Mouse (Mus musculus) olfactory bulb, adult 2 months (tissue): ENCODE data around the gene St3gal3. TPM values are rescaled to one million over a fixed set of nuclear protein-coding genes. Genes with fewer than 3 reads are reported as not detected.

Experiments
- H3K27ac ChIP-seq: fragments of 200-500 bp; 2 replicates; pipeline ENCODE4 v1.5.1; 2012; ENCODE audit warnings: low read depth, low read length; ENCODE audit not compliant: insufficient read depth
- H3K4me1 ChIP-seq: fragments of 200-500 bp; 2 replicates; pipeline ENCODE4 v1.6.1; 2012; ENCODE audit warnings: low read length; ENCODE audit not compliant: control insufficient read depth, insufficient read depth
- H3K4me3 ChIP-seq: fragments of 200-500 bp; 2 replicates; pipeline ENCODE4 v1.5.1; 2012; ENCODE audit warnings: mild to moderate bottlenecking, low read depth, low read length, moderate library complexity; ENCODE audit not compliant: insufficient read depth
- CTCF ChIP-seq: fragments of 200-500 bp; IDR thresholded peaks from 2 replicates; pipeline ENCODE4 v1.5.1; 2012; ENCODE audit warnings: low read depth, mild to moderate bottlenecking, low read length, moderate library complexity; ENCODE audit not compliant: insufficient read depth
- POLR2A ChIP-seq: fragments of 200-500 bp; IDR thresholded peaks from 2 replicates; pipeline ENCODE4 v1.6.1; 2012; ENCODE audit warnings: mild to moderate bottlenecking, low read depth, low read length, moderate library complexity; ENCODE audit not compliant: insufficient read depth
- WGBS: fragments of 180-500 bp; shearing (Covaris S2); methylation state at CpG from one replicate; pipeline ENCODE4 v1.1.7; 2018; 5-methylcytosine and 5-hydroxymethylcytosine counted together
- polyA plus RNA-seq: library from polyadenylated mRNA; stranded (reverse); fragments of >200 nt; gene quantifications from 2 replicates; pipeline ENCODE4 v1.2.4, GENCODE M21; 2012; ENCODE audit warnings: low replicate concordance; ENCODE audit not compliant: missing spikeins, insufficient read depth, insufficient read length

St3gal3 gene
- polyA plus RNA-seq, 1 experiment = not detected

DNA sequence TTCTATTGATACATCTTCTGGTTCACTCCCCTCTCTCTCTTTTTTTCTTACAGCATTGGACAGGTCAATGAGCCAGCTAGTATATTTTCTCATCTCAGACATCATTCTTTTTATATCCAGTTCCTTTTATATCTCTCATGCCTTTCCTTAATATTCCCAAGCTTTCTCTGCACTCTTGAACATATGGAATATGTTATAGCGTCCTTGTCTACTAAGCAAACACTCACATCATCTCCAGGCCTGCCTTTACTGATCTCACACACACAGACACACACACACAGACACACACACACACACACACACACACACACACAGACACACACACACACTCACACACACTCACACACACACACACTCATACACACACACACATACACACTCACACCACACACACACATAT is 96.7 kb downstream of the St3gal3 start:
- H3K27ac ChIP-seq = no peak overlapping the region
- TF ChIP-seq CTCF (no peak), POLR2A (no peak)
- no peak overlapping the region for H3K4me3 ChIP-seq
- H3K4me1 ChIP-seq = peaks cover 20% of the 10 kb centered on the region
- 79% methylated on average over 1 of the region's 1 CpGs for WGBS

DNA sequence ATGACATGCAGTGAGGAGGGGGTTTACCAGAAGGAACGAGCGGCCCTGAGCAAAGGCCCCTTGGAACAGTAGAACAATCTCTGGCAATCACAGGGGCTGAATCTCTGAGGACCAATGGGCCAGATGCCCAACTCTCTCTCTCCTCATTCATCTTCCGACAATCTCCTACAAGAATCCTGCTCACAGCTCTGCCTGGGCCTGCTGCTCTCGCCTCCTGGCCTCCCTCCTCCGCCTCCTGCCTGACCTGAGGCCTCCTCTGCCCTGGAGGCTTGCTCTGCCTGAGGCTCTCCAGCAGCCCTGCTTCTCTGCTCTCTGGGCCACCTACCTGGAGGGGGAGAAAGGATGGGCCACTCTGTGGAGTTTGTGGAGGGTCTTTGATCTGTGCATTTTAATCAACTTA is 97.3 kb downstream of the St3gal3 start:
- no peak overlapping the region for H3K27ac ChIP-seq
- peaks cover 22% of the 10 kb centered on the region for H3K4me1 ChIP-seq
- WGBS = 64% methylated on average over 5 of the region's 5 CpGs
- TF ChIP-seq POLR2A = no peak
- no peak for TF ChIP-seq CTCF
- no peak overlapping the region for H3K4me3 ChIP-seq

DNA sequence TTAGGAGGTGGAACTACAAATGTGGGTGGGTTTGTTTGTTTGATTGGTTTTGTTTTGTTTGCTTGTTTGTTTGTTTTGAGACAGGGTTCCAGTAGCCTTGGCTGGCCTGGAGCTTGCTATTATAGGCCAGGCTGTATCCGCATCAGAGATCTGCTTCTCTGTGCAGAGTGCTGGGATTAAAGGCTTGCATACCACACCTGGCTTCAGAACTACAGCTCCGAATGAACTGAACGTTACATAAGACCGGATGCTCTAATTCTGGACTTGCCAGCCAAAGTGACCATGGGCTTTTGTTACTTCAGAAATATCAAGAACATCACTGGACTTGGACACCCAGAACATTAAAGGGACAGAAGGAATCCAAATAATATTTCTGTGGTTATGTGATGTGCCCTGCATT is 98.2 kb downstream of the St3gal3 start:
- H3K27ac ChIP-seq = no peak overlapping the region
- WGBS = 81% methylated on average over 4 of the region's 4 CpGs
- TF ChIP-seq POLR2A (no peak), CTCF (no peak)
- peaks cover 26% of the 10 kb centered on the region for H3K4me1 ChIP-seq
- H3K4me3 ChIP-seq = no peak overlapping the region

DNA sequence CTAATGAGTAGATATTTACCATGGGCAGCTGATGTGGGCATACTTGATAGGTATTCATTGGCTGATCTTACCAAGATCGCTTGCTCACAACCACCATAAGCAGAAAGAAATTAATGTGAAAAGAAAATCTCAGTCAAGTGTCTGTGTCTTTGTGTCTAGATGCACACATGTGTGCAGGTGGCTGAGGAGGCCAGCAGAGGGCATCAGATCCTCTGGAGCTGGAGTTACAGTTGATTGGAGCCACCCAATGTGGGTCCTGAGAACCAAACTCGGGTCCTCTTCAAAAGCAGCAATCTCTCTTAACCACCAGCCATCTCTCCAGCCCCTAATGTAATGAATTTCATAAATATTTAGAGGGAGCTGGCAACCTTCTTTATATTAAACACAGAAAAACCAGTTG is 99.6 kb downstream of the St3gal3 start:
- Histone ChIP-seq H3K4me1 (peaks cover 24% of the 10 kb centered on the region), H3K4me3 (no peak overlapping the region), H3K27ac (no peak overlapping the region)
- TF ChIP-seq CTCF (no peak), POLR2A (no peak)
- WGBS = 87% methylated on average over 2 of the region's 2 CpGs

DNA sequence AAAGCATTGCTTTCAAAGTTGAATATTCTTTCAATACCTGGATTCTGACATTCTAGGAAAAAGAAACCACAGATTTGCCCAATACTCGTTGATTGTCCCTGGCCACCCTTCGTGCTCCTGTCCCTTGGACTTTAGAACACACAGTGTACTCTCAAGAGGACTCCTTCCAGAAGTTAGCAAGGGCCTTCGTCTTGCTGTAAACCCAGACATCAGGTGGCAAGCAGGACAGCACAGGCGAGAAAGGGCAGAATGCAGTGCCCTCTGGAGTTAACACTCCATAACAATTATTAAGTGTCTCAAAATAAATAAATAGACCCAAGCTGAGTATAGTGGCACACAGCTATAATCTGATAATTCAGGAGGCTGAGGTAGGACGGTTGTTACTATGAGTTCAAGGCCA is 101.7 kb downstream of the St3gal3 start:
- Histone ChIP-seq H3K27ac (peak overlapping the region; percentile 27; the same call in 1 of the 2 replicates), H3K4me3 (no peak overlapping the region), H3K4me1 (peaks cover 33% of the 10 kb centered on the region)
- WGBS = 88% methylated on average over 5 of the region's 5 CpGs
- no peak for TF ChIP-seq POLR2A
- no peak for TF ChIP-seq CTCF

DNA sequence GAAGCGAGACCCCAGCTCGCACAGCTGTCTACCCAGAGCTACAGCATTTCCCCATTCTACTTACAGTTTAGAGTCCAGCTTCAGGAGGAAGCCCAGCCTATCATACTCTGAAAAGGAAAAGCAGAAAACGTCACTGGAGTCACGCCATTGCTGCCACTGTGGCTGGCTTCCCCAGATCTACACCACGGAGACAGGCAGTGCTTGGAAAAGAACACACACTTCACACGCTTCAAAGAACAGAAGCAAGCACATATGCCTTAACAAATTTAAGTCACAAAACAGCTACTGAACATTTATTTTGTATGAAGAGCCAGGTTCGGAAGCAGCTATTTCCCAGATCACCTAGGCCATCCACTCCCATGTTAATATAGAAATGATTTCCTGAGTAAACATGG is 102.9 kb downstream of the St3gal3 start:
- Histone ChIP-seq H3K4me3 (no peak overlapping the region), H3K27ac (peak overlapping the region; percentile 84), H3K4me1 (peaks cover 30% of the 10 kb centered on the region)
- TF ChIP-seq CTCF (no peak), POLR2A (no peak)
- WGBS = 69% methylated on average over 7 of the region's 7 CpGs

DNA sequence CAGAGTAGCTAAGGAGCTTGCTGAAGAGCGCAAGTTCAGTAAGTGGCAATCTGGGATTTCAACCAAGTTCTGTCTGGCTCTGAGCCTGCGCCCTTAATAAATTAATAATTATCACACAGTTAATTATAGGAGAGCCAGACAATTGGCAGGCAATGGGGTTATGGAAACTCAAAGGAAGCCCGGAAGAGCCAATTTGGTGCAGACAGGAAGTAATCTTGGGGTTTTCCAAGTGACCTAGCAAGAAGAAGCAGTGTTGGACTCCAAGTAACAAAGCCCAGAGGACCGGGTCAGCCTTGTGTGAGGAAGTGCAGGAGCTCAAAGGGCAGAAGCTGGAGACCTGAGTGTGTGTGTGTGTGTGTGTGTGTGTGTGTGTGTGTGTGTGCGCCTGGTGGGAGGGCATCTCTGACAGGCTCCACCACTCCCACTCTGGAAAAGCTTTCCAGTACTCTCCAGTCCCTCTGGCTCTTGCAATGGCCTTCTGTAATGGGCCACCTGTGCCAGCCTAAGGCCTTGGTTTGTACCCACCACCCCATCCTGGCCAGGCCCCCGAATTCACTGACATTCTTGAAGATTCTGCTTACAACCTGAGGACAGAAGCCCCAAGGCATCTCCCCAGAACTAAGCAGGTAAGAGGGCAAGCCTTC is 103.5 kb downstream of the St3gal3 start:
- Histone ChIP-seq H3K27ac (peak overlapping the region; percentile 84), H3K4me1 (peaks cover 32% of the 10 kb centered on the region), H3K4me3 (no peak overlapping the region)
- 20% methylated on average over 6 of the region's 6 CpGs for WGBS
- TF ChIP-seq POLR2A = no peak

DNA sequence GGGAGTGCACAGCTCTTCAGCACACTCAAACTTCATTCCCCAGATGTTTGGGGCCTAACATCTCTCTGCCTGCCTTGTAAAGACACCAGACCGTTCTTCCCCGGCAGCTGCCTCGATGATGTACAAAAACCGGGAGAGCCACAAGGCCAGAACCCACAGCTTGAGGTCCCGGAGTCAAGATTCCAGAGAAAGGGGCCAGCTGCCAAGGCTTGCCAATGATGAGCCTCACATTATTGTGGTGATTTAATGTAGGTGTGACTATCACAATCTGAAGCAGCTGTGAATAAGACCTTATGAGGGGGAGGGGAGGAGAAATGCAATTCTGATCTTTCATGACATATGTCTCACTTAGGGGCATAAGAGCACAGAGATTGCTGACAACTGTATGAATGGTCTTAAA is 104.4 kb downstream of the St3gal3 start:
- Histone ChIP-seq H3K4me1 (peaks cover 37% of the 10 kb centered on the region), H3K27ac (peak overlapping the region; percentile 95), H3K4me3 (no peak overlapping the region)
- TF ChIP-seq CTCF (no peak), POLR2A (no peak)
- 31% methylated on average over 5 of the region's 5 CpGs for WGBS

DNA sequence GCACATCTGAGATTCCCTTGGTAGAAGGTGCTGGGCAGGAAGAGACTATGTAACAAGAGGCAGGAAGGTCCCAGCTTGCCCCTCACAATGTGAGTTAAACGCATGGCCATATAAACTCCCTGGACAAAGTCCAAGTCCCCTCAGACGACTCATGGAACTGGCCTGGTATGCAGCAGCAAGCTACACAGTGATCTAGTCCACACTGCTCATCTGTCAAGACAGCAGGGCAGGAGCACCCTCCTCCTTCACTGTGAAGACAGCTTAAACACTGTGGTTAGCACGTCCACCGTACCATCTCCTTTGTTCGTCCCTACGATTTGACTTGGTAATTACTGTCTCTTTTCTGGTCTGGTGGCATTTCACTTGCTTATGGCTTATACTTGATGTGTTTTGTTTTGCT is 104.8 kb downstream of the St3gal3 start:
- H3K27ac ChIP-seq = peak overlapping the region; percentile 95
- WGBS = 15% methylated on average over 6 of the region's 6 CpGs
- TF ChIP-seq POLR2A (no peak), CTCF (no peak)
- peaks cover 40% of the 10 kb centered on the region for H3K4me1 ChIP-seq
- no peak overlapping the region for H3K4me3 ChIP-seq

DNA sequence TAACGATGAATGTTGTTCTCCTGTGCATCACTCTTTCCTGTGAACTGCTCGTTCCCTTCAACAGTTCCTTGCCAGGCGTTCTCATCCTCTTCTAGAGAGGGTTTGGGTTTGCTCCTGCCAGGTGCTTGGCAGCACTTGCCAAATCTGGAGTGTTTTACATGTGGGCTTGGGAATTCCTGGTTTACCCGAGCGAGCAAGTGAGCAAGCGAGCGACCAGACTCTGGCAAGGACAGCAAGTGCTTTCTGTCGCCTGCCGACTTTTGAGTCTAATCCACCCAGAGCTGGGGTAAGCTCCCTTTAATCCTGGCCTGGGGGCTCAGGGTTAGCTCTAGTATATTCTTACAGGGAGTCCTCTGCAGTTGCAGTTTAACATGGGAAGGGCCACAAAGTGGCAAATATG is 105.7 kb downstream of the St3gal3 start:
- TF ChIP-seq POLR2A (no peak), CTCF (no peak)
- Histone ChIP-seq H3K4me1 (peaks cover 38% of the 10 kb centered on the region), H3K27ac (peak overlapping the region; percentile 90), H3K4me3 (no peak overlapping the region)
- WGBS = 40% methylated on average over 9 of the region's 9 CpGs
